Mouse (Mus musculus) inflammation-experienced regulatory T-cells, adult 6 months (primary cell): ENCODE data around the gene Pbxip1. TPM values are rescaled to one million over a fixed set of nuclear protein-coding genes. Genes with fewer than 3 reads are reported as not detected.

ENCODE experiments used
- ATAC-seq: one replicate; pipeline ENCODE4 v1.8.0; 2017
- polyA plus RNA-seq, 3 experiments: library from polyadenylated mRNA; unstranded; fragments of 100-300 nt; shearing (Covaris generic); gene quantifications; one replicate each; pipeline ENCODE4 v1.2.1; 2017

Pbxip1 gene
- polyA plus RNA-seq, 3 experiments from 2014 or later = 41.1 to 46.1 (median 42.2) TPM

GRCm38 (mm10) chr3:89434532-89434931, 2.0 kb upstream of the Pbxip1 start:
- ATAC-seq = no peak

GRCm38 (mm10) chr3:89435041-89435440, 1.5 kb upstream of the Pbxip1 start:
- no peak for ATAC-seq

- peak; percentile 64 for ATAC-seq
Measured at GRCm38 (mm10) chr3:89437269-89437668, 763 bp downstream of the Pbxip1 start.

GRCm38 (mm10) chr3:89440691-89441090, 4.2 kb downstream of the Pbxip1 start:
- ATAC-seq = no peak

- peak; percentile 46 for ATAC-seq
Measured at GRCm38 (mm10) chr3:89448720-89449537, 12.4 kb downstream of the Pbxip1 start.

GRCm38 (mm10) chr3:89449541-89449940, 13.0 kb downstream of the Pbxip1 start:
- ATAC-seq = peak; percentile 50

GRCm38 (mm10) chr3:89451916-89452315, 15.4 kb downstream of the Pbxip1 start:
- no peak for ATAC-seq

- ATAC-seq = no peak
Measured at GRCm38 (mm10) chr3:89454401-89455177, 18.1 kb downstream of the Pbxip1 start, which contains the start of gene Pmvk. Gene Pmvk, plus strand, starts transcription at chr3:89454541.

- no peak for ATAC-seq
Measured at GRCm38 (mm10) chr3:89455786-89456285, 19.3 kb downstream of the Pbxip1 start.

- peak; percentile 31 for ATAC-seq
Measured at GRCm38 (mm10) chr3:89456726-89457665, 20.5 kb downstream of the Pbxip1 start.

GRCm38 (mm10) chr3:89458372-89458964, 22.0 kb downstream of the Pbxip1 start:
- ATAC-seq = peak; percentile 80

- peak; percentile 76 for ATAC-seq
Measured at GRCm38 (mm10) chr3:89458965-89459807, 22.7 kb downstream of the Pbxip1 start.

GRCm38 (mm10) chr3:89468268-89468667, 31.8 kb downstream of the Pbxip1 start:
- ATAC-seq = no peak

- ATAC-seq = no peak
Measured at GRCm38 (mm10) chr3:89472280-89472679, 35.8 kb downstream of the Pbxip1 start.

- ATAC-seq = no peak
Measured at GRCm38 (mm10) chr3:89473838-89474237, 37.3 kb downstream of the Pbxip1 start.

GRCm38 (mm10) chr3:89479055-89479454, 42.5 kb downstream of the Pbxip1 start:
- no peak for ATAC-seq

GRCm38 (mm10) chr3:89481488-89481887, 45.0 kb downstream of the Pbxip1 start:
- ATAC-seq = no peak

GRCm38 (mm10) chr3:89482249-89482648, 45.7 kb downstream of the Pbxip1 start:
- no peak for ATAC-seq

GRCm38 (mm10) chr3:89484766-89485524, 48.4 kb downstream of the Pbxip1 start:
- ATAC-seq = peak; percentile 71

- ATAC-seq = no peak
Measured at GRCm38 (mm10) chr3:89486111-89486510, 49.6 kb downstream of the Pbxip1 start.
